10 mouse cellular contexts compared by ENCODE assay signal in genomic region chr2:24976960-24977359, GRCm38 (mm10). TPM values are rescaled to one million over a fixed set of nuclear protein-coding genes. Genes with fewer than 3 reads are reported as not detected.
A peak's percentile ranks its signal among the peaks of the same experiment; 100 is the strongest.
DNase-seq lines count a peak whose midpoint lies in the region; ATAC-seq and TF ChIP-seq lines count a peak whose summit lies in the region.
"Had no signal": no experiment of that assay in that cellular context is flagged by ENCODE, and none has a peak within 500 bp of the region (broad histone marks: within the 10 kb centered on the region; RNA-seq: fewer than 3 reads in every experiment).

No protein-coding gene starts in this region.

- no peaks in the 10 kb centered on the region for H3K27me3 ChIP-seq in stomach, embryonic 15.5 days (replicated peaks)
- H3K27me3 ChIP-seq in forebrain, embryonic 14.5 days (replicated peaks; ENCODE audit: control insufficient read depth, insufficient read depth, low read length) = no peaks in the 10 kb centered on the region
- H3K27me3 ChIP-seq: midbrain, embryonic 15.5 days had no signal

- peaks cover 9% of the 10 kb centered on the region for H3K4me1 ChIP-seq in stomach, embryonic 15.5 days
- H3K4me1 ChIP-seq in forebrain, embryonic 14.5 days (ENCODE audit: control insufficient read depth, insufficient read depth, low read length) = peaks cover 12% of the 10 kb centered on the region

- ATAC-seq in stomach, embryonic 15.5 days (ENCODE audit: insufficient read depth, low FRiP score, low read depth) = no peak; the same call in 1 of the 2 replicates
- no peak for ATAC-seq in forebrain, embryonic 14.5 days
- ATAC-seq: midbrain, embryonic 15.5 days had no signal

- peaks cover 7% of the 10 kb centered on the region for H3K36me3 ChIP-seq in stomach, embryonic 15.5 days
- peaks cover 14% of the 10 kb centered on the region; the same call in 1 of the 2 replicates for H3K36me3 ChIP-seq in forebrain, embryonic 14.5 days (ENCODE audit: control insufficient read depth, insufficient read depth, low read length)

- no peak for DNase-seq in left cerebral cortex, adult 2 months (ENCODE audit: extremely low spot score in 1 of 2, low spot score in 2 of 2)
- no peak for DNase-seq in left cerebral cortex, adult 11 months (ENCODE audit: low spot score)
- DNase-seq in gonadal fat pad, adult 2 months (ENCODE audit: low read depth) = peak; percentile 75
- peak; percentile 10 for DNase-seq in lung, postnatal 10 days
- DNase-seq in adrenal gland, adult 8-10 months = no peak
- DNase-seq in forebrain, embryonic 14.5 days (ENCODE audit: low spot score) = no peak
- no peak for DNase-seq in yolk sac, embryonic 10.5 days (ENCODE audit: low spot score)
- DNase-seq: retina, postnatal 1 day had no signal

- no peak overlapping the region for H3K9ac ChIP-seq in stomach, embryonic 15.5 days
- no peak overlapping the region for H3K9ac ChIP-seq in forebrain, embryonic 14.5 days (ENCODE audit: low read length)
- H3K9ac ChIP-seq: midbrain, embryonic 15.5 days had no signal

- H3K4me3 ChIP-seq in left cerebral cortex, adult 2 months = no peak overlapping the region
- no peak overlapping the region for H3K4me3 ChIP-seq in stomach, embryonic 15.5 days (replicated peaks)
- H3K4me3 ChIP-seq in forebrain, embryonic 14.5 days (ENCODE audit: low read depth, low read length) = no peak overlapping the region
- H3K4me3 ChIP-seq: midbrain, embryonic 15.5 days had no signal

- intact Hi-C loops in left cerebral cortex, adult 2 months (cut with DNase I) = loop anchor here (5.0 kb wide), 1 partner anchor 75 kb away; the partner anchor contains the start of gene Nsmf

- peak overlapping the region; percentile 7; the same call in 1 of the 2 replicates for H3K27ac ChIP-seq in left cerebral cortex, adult 2 months
- no peak overlapping the region; the same call in 1 of the 2 replicates for H3K27ac ChIP-seq in stomach, embryonic 15.5 days
- H3K27ac ChIP-seq in forebrain, embryonic 14.5 days (ENCODE audit: low read depth, low read length) = no peak overlapping the region
- H3K27ac ChIP-seq: midbrain, embryonic 15.5 days had no signal

- 83% methylated on average over 5 of the region's 5 CpGs for WGBS in stomach, embryonic 15.5 days
- 94% methylated on average over 5 of the region's 5 CpGs for WGBS in forebrain, embryonic 14.5 days

- no peaks in the 10 kb centered on the region for H3K9me3 ChIP-seq in stomach, embryonic 15.5 days
- H3K9me3 ChIP-seq in forebrain, embryonic 14.5 days (replicated peaks; ENCODE audit: control insufficient read depth, low read length) = no peaks in the 10 kb centered on the region
- H3K9me3 ChIP-seq: midbrain, embryonic 15.5 days had no signal

- TF ChIP-seq CTCF in left cerebral cortex, adult 2 months (IDR thresholded peaks at IDR 0.05) = no peak

- 0 out of 2 replicates have a peak overlapping the region, but pooled peaks have one; percentile 5 for H3K4me2 ChIP-seq in stomach, embryonic 15.5 days
- H3K4me2 ChIP-seq in forebrain, embryonic 14.5 days (ENCODE audit: low read length) = no peak overlapping the region

RNA-seq across cellular contexts. Expression of gene Pnpla7, which starts 1.1 kb away (rescaled TPM):
- total RNA-seq in left cerebral cortex, adult 2 months (2021) = 10 to 100 TPM; 22.0 to 22.2 TPM
- polyA plus RNA-seq in gonadal fat pad, adult 2 months (2012; rRNA removed) = 17.3 and 20.7 TPM in 2 replicates
- 8.6 TPM in 2 replicates for polyA plus RNA-seq in stomach, embryonic 15.5 days (2015; fragmentation: Nextera tagmentation; extraction: Ambion mirVana)
- 10 to 100 TPM; 67.2 to 94.5 (median 71.2) TPM for total RNA-seq in adrenal gland, adult 8-10 months (2022)
- polyA plus RNA-seq in forebrain, embryonic 14.5 days (2014; fragmentation: Nextera tagmentation; extraction: Ambion mirVana) = 2.8 and 4.1 TPM in 2 replicates

RNA-seq across cellular contexts. Expression of gene Mrpl41, which starts 2.1 kb away (rescaled TPM):
- 10 to 100 TPM; 70.3 to 76.3 TPM for total RNA-seq in left cerebral cortex, adult 2 months (2021)
- 67.2 and 81.6 TPM in 2 replicates for polyA plus RNA-seq in gonadal fat pad, adult 2 months (2012; rRNA removed)
- 122 and 129 TPM in 2 replicates for polyA plus RNA-seq in stomach, embryonic 15.5 days (2015; fragmentation: Nextera tagmentation; extraction: Ambion mirVana)
- total RNA-seq in adrenal gland, adult 8-10 months (2022) = 100 to 1,000 TPM in 1 of 4 experiments, 10 to 100 TPM in 3; 85.6 to 109 (median 86.5) TPM
- 178 and 193 TPM in 2 replicates for polyA plus RNA-seq in forebrain, embryonic 14.5 days (2014; fragmentation: Nextera tagmentation; extraction: Ambion mirVana)

RNA-seq across cellular contexts. Expression of gene Dph7, which starts 14.8 kb away (rescaled TPM):
- total RNA-seq in left cerebral cortex, adult 2 months (2021) = 10 to 100 TPM; 29.7 to 32.4 TPM
- 20.4 and 23.1 TPM in 2 replicates for polyA plus RNA-seq in gonadal fat pad, adult 2 months (2012; rRNA removed)
- polyA plus RNA-seq in stomach, embryonic 15.5 days (2015; fragmentation: Nextera tagmentation; extraction: Ambion mirVana) = 23.1 and 24.0 TPM in 2 replicates
- 10 to 100 TPM; 11.5 to 24.2 (median 20.2) TPM for total RNA-seq in adrenal gland, adult 8-10 months (2022)
- polyA plus RNA-seq in forebrain, embryonic 14.5 days (2014; fragmentation: Nextera tagmentation; extraction: Ambion mirVana) = 38.0 and 44.3 TPM in 2 replicates

RNA-seq across cellular contexts. Expression of gene Zmynd19, which starts 27.4 kb away (rescaled TPM):
- 10 to 100 TPM; 36.8 to 37.9 TPM for total RNA-seq in left cerebral cortex, adult 2 months (2021)
- polyA plus RNA-seq in gonadal fat pad, adult 2 months (2012; rRNA removed) = 10.9 and 11.4 TPM in 2 replicates
- polyA plus RNA-seq in stomach, embryonic 15.5 days (2015; fragmentation: Nextera tagmentation; extraction: Ambion mirVana) = 16.5 and 16.6 TPM in 2 replicates
- 10 to 100 TPM; 20.5 to 30.3 (median 24.1) TPM for total RNA-seq in adrenal gland, adult 8-10 months (2022)
- 8.6 and 12.7 TPM in 2 replicates for polyA plus RNA-seq in forebrain, embryonic 14.5 days (2014; fragmentation: Nextera tagmentation; extraction: Ambion mirVana)

RNA-seq across cellular contexts. Expression of gene Arrdc1, which starts 41.9 kb away (rescaled TPM):
- total RNA-seq in left cerebral cortex, adult 2 months (2021) = 10 to 100 TPM; 17.1 to 18.2 TPM
- 120 and 157 TPM in 2 replicates for polyA plus RNA-seq in gonadal fat pad, adult 2 months (2012; rRNA removed)
- 90.2 and 90.5 TPM in 2 replicates for polyA plus RNA-seq in stomach, embryonic 15.5 days (2015; fragmentation: Nextera tagmentation; extraction: Ambion mirVana)
- 10 to 100 TPM; 11.0 to 23.7 (median 18.1) TPM for total RNA-seq in adrenal gland, adult 8-10 months (2022)
- polyA plus RNA-seq in forebrain, embryonic 14.5 days (2014; fragmentation: Nextera tagmentation; extraction: Ambion mirVana) = 16.6 and 20.5 TPM in 2 replicates

Comparison
In these comparisons a context has a peak if more than half of its experiments do, and no peak if none do; other contexts are left out.
1. DNase-seq: peak in gonadal fat pad, adult 2 months (single experiment) and lung, postnatal 10 days (single experiment); none in left cerebral cortex, adult 2 months (0 of 2), left cerebral cortex, adult 11 months (single experiment), adrenal gland, adult 8-10 months (single experiment), forebrain, embryonic 14.5 days (single experiment) and yolk sac, embryonic 10.5 days (single experiment).